Mouse (Mus musculus): Measurements from ENCODE around the gene Tmed4.
"Not testable (repeated sequence)": the region's sequence is repeated elsewhere in the genome, so short reads cannot be mapped to it uniquely, and the experiment has no call there.

Tmed4 gene

GRCm38 (mm10) chr11:6273607-6274006 is 1.1 kb downstream of the Tmed4 start:
- DNase-seq (ENCODE audit: low spot score), result no peak

- peak; percentile 93 for DNase-seq (ENCODE audit: low spot score)
Measured at GRCm38 (mm10) chr11:6267320-6268254, 7.1 kb downstream of the Tmed4 start, which contains the start of gene Ddx56. Gene Ddx56, minus strand, starts transcription at chr11:6267772.

DNA sequence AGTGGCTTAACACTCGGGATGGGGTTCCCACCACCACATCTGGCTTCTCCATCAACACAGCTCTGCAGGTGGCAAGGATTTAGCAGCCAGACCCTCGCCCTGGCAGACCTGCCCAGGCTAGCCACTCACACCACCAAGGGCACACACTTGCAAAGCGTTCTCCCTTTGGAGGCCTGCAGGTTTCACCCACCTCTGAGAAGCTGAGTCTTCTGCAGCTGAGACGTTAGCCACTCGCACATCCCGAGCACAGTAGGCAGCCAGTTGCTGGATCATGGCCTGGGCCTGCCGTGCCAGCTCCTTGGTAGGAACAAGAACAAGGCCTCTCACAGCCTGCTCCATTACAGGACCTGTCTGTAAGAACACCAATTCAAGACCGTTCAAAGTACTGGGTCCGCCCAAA is 8.0 kb downstream of the Tmed4 start:
- DNase-seq (ENCODE audit: low spot score), result no peak

DNA sequence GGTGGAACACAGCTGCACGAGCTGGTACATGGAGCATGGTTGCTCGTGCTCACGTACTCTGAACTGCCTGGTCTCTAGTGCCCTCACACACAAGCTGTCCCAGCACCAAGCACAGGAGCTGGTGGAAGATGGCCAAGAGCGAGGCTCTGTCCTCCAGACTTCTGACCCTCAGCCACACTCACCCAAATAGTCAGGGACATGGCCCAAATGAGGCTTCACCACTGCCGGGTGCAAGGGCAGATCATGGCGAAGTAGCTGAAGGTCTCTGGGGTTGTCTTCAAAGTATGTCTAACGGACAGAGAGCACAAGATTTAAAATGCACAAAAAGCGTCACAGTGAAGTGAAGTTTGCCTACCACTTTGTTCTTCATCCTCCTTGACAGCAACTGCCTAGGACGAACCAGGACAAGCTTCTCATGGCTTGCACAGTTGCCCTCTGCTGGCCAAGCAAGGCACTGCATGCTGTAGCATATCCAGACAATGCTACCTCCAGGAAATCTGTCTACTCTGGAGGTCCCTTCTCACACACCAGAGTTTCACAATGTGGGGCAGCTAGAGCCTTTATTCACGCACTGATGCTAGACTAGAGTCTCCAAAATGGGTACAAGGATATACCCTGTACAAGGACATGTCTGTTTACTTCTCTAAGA is 13.1 kb downstream of the Tmed4 start:
- DNase-seq (ENCODE audit: low spot score), result peak; percentile 68

DNA sequence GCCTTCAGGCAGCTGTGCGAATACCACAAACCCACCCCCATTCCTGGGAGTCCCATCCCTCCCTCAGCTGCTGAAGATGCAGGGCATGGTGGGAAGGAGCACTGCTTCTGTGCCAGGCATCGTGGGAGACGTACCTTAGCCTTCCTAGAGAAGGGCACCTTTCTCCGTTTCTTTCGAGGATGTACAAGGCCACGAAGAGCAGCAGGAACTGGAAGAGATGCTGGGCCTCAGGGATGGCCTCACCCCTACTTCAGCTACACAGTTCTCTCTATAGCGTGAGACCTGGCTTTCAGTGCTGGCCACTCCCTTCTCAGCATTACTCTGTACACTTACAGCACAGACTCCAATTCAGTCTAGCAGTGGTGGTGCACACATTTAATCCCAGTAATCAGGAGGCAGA is 15.3 kb downstream of the Tmed4 start:
- no peak for DNase-seq (ENCODE audit: low spot score)

GRCm38 (mm10) chr11:6256490-6257072 is 18.1 kb downstream of the Tmed4 start:
- no peak for DNase-seq (ENCODE audit: low spot score)

DNA sequence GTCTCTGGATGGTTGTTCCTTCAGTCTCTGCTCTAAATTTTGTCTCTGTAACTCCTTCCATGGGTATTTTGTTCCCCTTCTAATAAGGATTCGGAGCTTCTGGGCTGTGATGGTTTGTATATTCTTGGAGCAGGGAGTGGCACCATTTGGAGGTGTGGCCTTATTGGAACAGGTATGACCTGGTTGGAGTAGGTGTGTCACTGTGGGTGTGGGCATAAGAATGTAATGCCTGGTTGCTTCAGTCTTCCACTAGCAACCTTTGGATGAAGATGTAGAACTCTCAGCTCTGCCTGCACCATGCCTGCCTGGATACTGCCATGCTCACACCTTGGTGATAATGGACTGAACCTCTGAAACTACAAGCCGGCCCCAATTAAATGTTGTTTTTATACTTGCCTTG is 20.1 kb downstream of the Tmed4 start:
- not testable (repeated sequence) for DNase-seq (ENCODE audit: low spot score)

DNA sequence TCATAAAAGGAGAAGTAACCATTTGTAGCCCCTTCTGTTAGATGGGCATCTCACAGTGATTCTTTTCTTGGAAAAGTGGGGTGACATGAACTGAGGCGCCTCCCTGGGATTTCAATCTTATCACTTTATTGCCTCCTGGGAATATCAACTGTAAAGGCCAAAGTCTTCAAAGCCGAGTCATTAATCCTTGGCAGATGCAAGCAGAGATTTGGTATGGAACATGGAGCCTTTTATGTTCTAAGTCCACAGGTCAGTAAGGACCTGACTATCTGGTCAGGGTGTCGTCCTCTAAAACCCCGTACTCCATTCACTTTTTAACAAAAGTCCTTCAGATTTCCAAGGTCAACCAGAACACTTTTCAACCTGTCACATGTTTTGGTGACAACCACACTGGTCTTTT is 21.8 kb downstream of the Tmed4 start:
- no peak for DNase-seq (ENCODE audit: low spot score)

- DNase-seq (ENCODE audit: low spot score), result no peak
Measured at GRCm38 (mm10) chr11:6252248-6252647, 22.4 kb downstream of the Tmed4 start.

DNA sequence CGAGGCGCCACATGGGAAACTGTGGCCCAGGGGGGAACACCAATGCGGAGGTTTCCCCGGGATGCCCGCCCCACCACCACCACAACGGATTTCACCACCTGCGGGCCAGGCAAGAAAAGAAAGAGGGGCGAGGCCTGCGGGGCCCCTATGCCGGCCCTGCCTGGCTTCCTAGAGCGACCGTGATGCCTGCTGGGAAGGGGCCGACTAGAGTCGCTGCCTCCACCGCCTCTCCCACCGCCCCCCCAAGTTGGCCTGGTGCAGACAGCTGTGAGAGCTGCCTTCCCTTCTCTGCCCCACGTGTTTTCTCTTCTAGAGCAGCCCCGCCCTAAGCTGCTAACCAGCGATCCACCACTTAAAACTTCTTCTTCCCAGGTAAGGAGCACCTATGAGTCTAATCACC is 30.0 kb downstream of the Tmed4 start:
- no peak for DNase-seq (ENCODE audit: low spot score)

DNA sequence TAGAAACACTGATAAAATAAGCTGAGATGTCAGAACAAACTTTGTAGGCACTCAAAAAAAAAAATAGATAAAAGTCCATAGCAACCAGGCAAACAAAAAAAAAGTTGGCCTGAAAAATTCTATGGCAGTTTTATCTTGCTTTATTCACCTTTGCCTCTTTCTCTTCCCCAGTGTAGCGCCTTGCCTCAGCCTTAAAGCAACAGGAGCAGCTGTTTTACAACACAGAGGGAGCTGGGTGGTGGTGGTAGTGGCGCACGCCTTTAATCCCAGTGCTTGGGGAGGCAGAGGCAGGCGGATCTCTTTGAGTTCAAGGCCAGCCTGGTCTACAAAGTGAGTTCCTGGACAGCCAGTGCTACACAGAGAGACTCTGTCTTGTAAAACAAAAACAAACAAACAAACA is 41.6 kb downstream of the Tmed4 start:
- DNase-seq (ENCODE audit: low spot score), result no peak

- no peak for DNase-seq (ENCODE audit: low spot score)
Measured at GRCm38 (mm10) chr11:6230012-6230411, 44.7 kb downstream of the Tmed4 start, which contains the start of gene Npc1l1. Gene Npc1l1, minus strand, starts transcription at chr11:6230143.

DNA sequence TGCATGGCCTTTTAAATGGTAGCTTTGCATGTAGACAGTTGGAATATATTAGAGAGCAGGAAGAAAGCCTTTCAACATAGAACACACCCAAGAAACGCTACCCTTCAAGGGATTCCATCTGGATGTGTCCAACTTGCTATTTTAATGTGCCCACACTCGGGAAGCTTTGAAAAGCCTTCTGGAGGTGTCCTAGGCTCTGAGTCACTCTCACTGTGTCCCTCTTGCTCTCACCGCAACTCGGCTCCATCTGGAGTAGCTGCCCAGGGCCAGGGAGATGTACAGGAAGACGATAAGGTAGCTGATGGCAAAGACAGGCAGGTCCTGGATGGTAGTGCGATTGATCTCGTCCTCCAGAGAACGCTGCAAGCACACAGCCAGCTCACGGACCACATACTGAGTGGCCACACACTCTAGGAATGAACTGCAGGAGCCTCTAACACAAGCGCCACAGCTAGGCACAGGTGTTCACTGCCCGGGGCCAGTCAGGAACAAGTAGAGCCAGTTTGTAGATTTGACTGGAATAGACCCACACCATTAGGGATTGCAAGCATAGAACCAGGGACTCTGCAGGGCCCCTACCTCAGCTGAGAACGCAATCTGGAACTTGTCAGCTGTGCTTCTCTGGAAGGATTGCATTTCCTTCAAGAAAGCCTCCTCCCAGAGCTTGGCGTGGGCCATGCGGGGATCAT is 50.0 kb downstream of the Tmed4 start:
- no peak for DNase-seq (ENCODE audit: low spot score)

- no peak for DNase-seq (ENCODE audit: low spot score)
Measured at GRCm38 (mm10) chr11:6222187-6222586, 52.5 kb downstream of the Tmed4 start.

All from c-Kit-positive CD71-positive TER-119-positive erythroid progenitor cells, embryonic 14.5 days (primary cell).